In genomic region chr6:113891225-113891967, GRCm38 (mm10) we compare ENCODE assay signal across 8 mouse cellular contexts.
DNase-seq lines count a peak whose midpoint lies in the region; ATAC-seq and TF ChIP-seq lines count a peak whose summit lies in the region.

No protein-coding gene starts in this region.

- H3K9ac ChIP-seq in hindbrain, embryonic 11.5 days (ENCODE audit: low read depth, low read length), result peak overlapping the region; percentile 70
- H3K9ac ChIP-seq in limb, embryonic 14.5 days (ENCODE audit: low read depth, low read length, severe bottlenecking), result peak overlapping the region; percentile 38; the same call in 1 of the 2 replicates

- H3K27me3 ChIP-seq in hindbrain, embryonic 11.5 days (ENCODE audit: control insufficient read depth, insufficient read depth, low read length), result peaks cover 4% of the 10 kb centered on the region; the same call in 1 of the 2 replicates
- peaks cover 52% of the 10 kb centered on the region for H3K27me3 ChIP-seq in limb, embryonic 14.5 days (ENCODE audit: control insufficient read depth, insufficient read depth, low read length)

- no peaks in the 10 kb centered on the region for H3K9me3 ChIP-seq in hindbrain, embryonic 11.5 days (ENCODE audit: control insufficient read depth, low read length)
- no peaks in the 10 kb centered on the region for H3K9me3 ChIP-seq in limb, embryonic 14.5 days (ENCODE audit: control insufficient read depth, low read length)

- no peaks in the 10 kb centered on the region for H3K36me3 ChIP-seq in hindbrain, embryonic 11.5 days (ENCODE audit: control insufficient read depth, insufficient read depth, low read length)
- H3K36me3 ChIP-seq in limb, embryonic 14.5 days (ENCODE audit: control insufficient read depth, insufficient read depth, low read length), result no peaks in the 10 kb centered on the region

- H3K27ac ChIP-seq in hindbrain, embryonic 11.5 days (ENCODE audit: low read depth, low read length), result peak overlapping the region; percentile 48
- H3K27ac ChIP-seq in limb, embryonic 14.5 days (replicated peaks; ENCODE audit: low read depth, low read length), result no peak overlapping the region

- 2% methylated on average over 33 of the region's 49 CpGs for WGBS in hindbrain, embryonic 11.5 days
- WGBS in limb, embryonic 14.5 days, result under 1% methylated on average over 47 of the region's 49 CpGs

- ATAC-seq in hindbrain, embryonic 11.5 days (ENCODE audit: low FRiP score), result peak; percentile 84
- ATAC-seq in limb, embryonic 14.5 days (ENCODE audit: low FRiP score, low read depth), result no peak
- no peak for ATAC-seq in megakaryocyte progenitor cell, adult 5-6 weeks (replicated peaks; ENCODE audit: poor library complexity)

- TF ChIP-seq POLR2A in limb, embryonic 14.5 days (IDR thresholded peaks at IDR 0.05; ENCODE audit: borderline replicate concordance, extremely low read depth, insufficient read depth, insufficient read length), result no peak

- peaks cover 8% of the 10 kb centered on the region for H3K4me1 ChIP-seq in hindbrain, embryonic 11.5 days (replicated peaks; ENCODE audit: control insufficient read depth, insufficient read depth, low read length)
- H3K4me1 ChIP-seq in limb, embryonic 14.5 days (ENCODE audit: control insufficient read depth, insufficient read depth, low read length), result no peaks in the 10 kb centered on the region

- peak overlapping the region; percentile 46 for H3K4me3 ChIP-seq in hindbrain, embryonic 11.5 days (ENCODE audit: low read depth, low read length)
- H3K4me3 ChIP-seq in limb, embryonic 14.5 days (replicated peaks; ENCODE audit: low read length), result peak overlapping the region; percentile 33

- DNase-seq in kidney, postnatal 4 days, result peak; percentile 7 to 14
- no peak for DNase-seq in kidney, adult 11 months
- peak; percentile 77 for DNase-seq in cerebellum, adult 9-10 months
- DNase-seq in hindbrain, embryonic 11.5 days (ENCODE audit: low spot score), result peak; percentile 72
- DNase-seq in limb, embryonic 14.5 days (ENCODE audit: low spot score), result no peak
- peak; percentile 87 for DNase-seq in retina, postnatal 1 day
- no peak for DNase-seq in spleen, postnatal 14 days (ENCODE audit: low spot score in 2 of 2)

- H3K4me2 ChIP-seq in hindbrain, embryonic 11.5 days (replicated peaks; ENCODE audit: low read depth, low read length), result peak overlapping the region; percentile 82
- H3K4me2 ChIP-seq in limb, embryonic 14.5 days (replicated peaks; ENCODE audit: low read depth, low read length, severe bottlenecking), result peak overlapping the region; percentile 55

Comparison
In these comparisons a context has a peak if more than half of its experiments do, and no peak if none do; other contexts are left out.
1. DNase-seq: peak in kidney, postnatal 4 days (2 of 2), cerebellum, adult 9-10 months (single experiment), hindbrain, embryonic 11.5 days (single experiment) and retina, postnatal 1 day (single experiment); none in kidney, adult 11 months (single experiment), limb, embryonic 14.5 days (single experiment) and spleen, postnatal 14 days (0 of 2).